Mouse (Mus musculus) midbrain, embryonic 14.5 days (tissue): ENCODE measurements at regions not wholly inside any gene's neighbourhood (a gene's known extent, or its start where the extent isn't known, plus 50 kb on each side); places are given as distances from the start of the nearest gene placed in this dataset.

ENCODE experiments used
- ATAC-seq: fragments of 200-750 bp; cut with Nextera tagmentation; 2 replicates; pipeline ENCODE4 v1.8.0; 2017; ENCODE audit warnings: moderate number of reproducible peaks, moderate library complexity; ENCODE audit not compliant: low FRiP score, low TSS enrichment
- DNase-seq: peaks from one replicate; pipeline ENCODE4 v3.0.0-alpha.2; 2015
- H3K27ac ChIP-seq: fragments of 300-500 bp; sonication (generic); replicated peaks from 2 replicates; pipeline ENCODE4 v1.5.1; 2014; ENCODE audit warnings: mild to moderate bottlenecking, low read depth, low read length, moderate library complexity
- H3K27me3 ChIP-seq: fragments of 300-500 bp; sonication (generic); 2 replicates; pipeline ENCODE4 v1.6.1; 2014; ENCODE audit warnings: low read length, control low read depth, mixed read lengths; ENCODE audit not compliant: control insufficient read depth, insufficient read depth
- H3K36me3 ChIP-seq: fragments of 300-500 bp; sonication (generic); 2 replicates; pipeline ENCODE4 v1.6.1; 2014; ENCODE audit warnings: low read length, control low read depth; ENCODE audit not compliant: control insufficient read depth, insufficient read depth
- H3K4me1 ChIP-seq: fragments of 300-500 bp; sonication (generic); 2 replicates; pipeline ENCODE4 v1.6.1; 2014; ENCODE audit warnings: mild to moderate bottlenecking, antibody characterized with exemption, low read length, control low read depth; ENCODE audit not compliant: control insufficient read depth, insufficient read depth
- H3K4me2 ChIP-seq: fragments of 300-500 bp; sonication (generic); 2 replicates; pipeline ENCODE4 v1.6.1; 2014; ENCODE audit warnings: mild to moderate bottlenecking, low read length, moderate library complexity
- H3K4me3 ChIP-seq: fragments of 300-500 bp; sonication (generic); replicated peaks from 2 replicates; pipeline ENCODE4 v1.5.1; 2014; ENCODE audit warnings: low read depth, low read length
- H3K9ac ChIP-seq: fragments of 300-500 bp; sonication (generic); replicated peaks from 2 replicates; pipeline ENCODE4 v1.6.1; 2014; ENCODE audit warnings: mild to moderate bottlenecking, low read length, moderate library complexity
- H3K9me3 ChIP-seq: fragments of 300-500 bp; sonication (generic); 2 replicates; pipeline ENCODE4 v1.6.1; 2016; ENCODE audit warnings: low read length, control low read depth, mixed read lengths; ENCODE audit not compliant: control insufficient read depth
- WGBS: fragments of 180-500 bp; shearing (Covaris S2); extraction: QIAGEN DNeasy Blood & Tissue Kit; methylation state at CpG from one replicate; pipeline ENCODE4 v1.1.7; 2014; 5-methylcytosine and 5-hydroxymethylcytosine counted together

- no peak for DNase-seq
- Histone ChIP-seq H3K4me3 (no peak overlapping the region), H3K4me2 (no peak overlapping the region), H3K27me3 (no peaks in the 10 kb centered on the region), H3K9ac (no peak overlapping the region), H3K4me1 (peaks cover 2% of the 10 kb centered on the region; the same call in 1 of the 2 replicates), H3K36me3 (no peaks in the 10 kb centered on the region), H3K27ac (no peak overlapping the region), H3K9me3 (no peaks in the 10 kb centered on the region)
- 19% methylated on average over 3 of the region's 3 CpGs for WGBS
- no peak; the same call in 1 of the 2 replicates for ATAC-seq
These were observed 75.2 kb upstream of the Dnajc24 start for GRCm38 (mm10) chr2:106078591-106078990.

DNA sequence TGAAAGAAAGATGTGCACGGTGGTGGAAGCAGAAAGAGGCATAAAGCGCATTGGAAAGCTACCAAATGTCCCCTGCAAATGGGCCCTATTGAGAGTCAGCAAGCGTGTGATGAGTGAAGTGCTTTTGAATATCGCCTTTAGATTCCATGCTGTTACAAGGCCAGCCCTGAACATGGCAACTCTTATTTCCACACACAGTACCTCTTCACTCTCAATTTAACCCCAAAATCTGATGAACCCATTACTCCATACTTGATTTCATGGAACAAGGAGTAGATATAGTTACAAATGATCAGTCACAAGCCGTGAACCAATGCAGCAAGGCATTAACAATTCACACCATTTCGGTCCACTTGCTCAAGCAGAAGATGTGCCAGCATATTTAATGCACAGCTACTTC, 71.1 kb upstream of the Dnajc24 start:
- no peak overlapping the region for H3K9ac ChIP-seq
- H3K27me3 ChIP-seq = no peaks in the 10 kb centered on the region
- no peak overlapping the region for H3K4me3 ChIP-seq
- no peak overlapping the region for H3K4me2 ChIP-seq
- DNase-seq (no peak), ATAC-seq (no peak)
- no peak overlapping the region for H3K27ac ChIP-seq
- H3K4me1 ChIP-seq = no peaks in the 10 kb centered on the region
- H3K36me3 ChIP-seq = no peaks in the 10 kb centered on the region
- no peaks in the 10 kb centered on the region for H3K9me3 ChIP-seq
- 63% methylated on average over 6 of the region's 6 CpGs for WGBS

- H3K4me3 ChIP-seq = no peak overlapping the region
- H3K4me1 ChIP-seq = no peaks in the 10 kb centered on the region
- H3K27ac ChIP-seq = no peak overlapping the region
- H3K9me3 ChIP-seq = no peaks in the 10 kb centered on the region
- H3K36me3 ChIP-seq = no peaks in the 10 kb centered on the region
- no peak overlapping the region for H3K4me2 ChIP-seq
- DNase-seq (no peak), ATAC-seq (no peak)
- H3K27me3 ChIP-seq = no peaks in the 10 kb centered on the region
- no peak overlapping the region for H3K9ac ChIP-seq
- WGBS = 86% methylated on average over 2 of the region's 2 CpGs
These were observed 61.0 kb upstream of the Dnajc24 start for GRCm38 (mm10) chr2:106064316-106064715.
